Mouse (Mus musculus) induced T-regulatory cell, adult 2 months (primary cell): ENCODE results near the gene Mcl1.
"Not testable (repeated sequence)": the region's sequence is repeated elsewhere in the genome, so short reads cannot be mapped to it uniquely, and the experiment has no call there.

ENCODE experiments used
- DNase-seq: peaks from one replicate; pipeline ENCODE4 v3.0.0-alpha.2; 2012; ENCODE audit warnings: low read depth

Mcl1 gene

DNA sequence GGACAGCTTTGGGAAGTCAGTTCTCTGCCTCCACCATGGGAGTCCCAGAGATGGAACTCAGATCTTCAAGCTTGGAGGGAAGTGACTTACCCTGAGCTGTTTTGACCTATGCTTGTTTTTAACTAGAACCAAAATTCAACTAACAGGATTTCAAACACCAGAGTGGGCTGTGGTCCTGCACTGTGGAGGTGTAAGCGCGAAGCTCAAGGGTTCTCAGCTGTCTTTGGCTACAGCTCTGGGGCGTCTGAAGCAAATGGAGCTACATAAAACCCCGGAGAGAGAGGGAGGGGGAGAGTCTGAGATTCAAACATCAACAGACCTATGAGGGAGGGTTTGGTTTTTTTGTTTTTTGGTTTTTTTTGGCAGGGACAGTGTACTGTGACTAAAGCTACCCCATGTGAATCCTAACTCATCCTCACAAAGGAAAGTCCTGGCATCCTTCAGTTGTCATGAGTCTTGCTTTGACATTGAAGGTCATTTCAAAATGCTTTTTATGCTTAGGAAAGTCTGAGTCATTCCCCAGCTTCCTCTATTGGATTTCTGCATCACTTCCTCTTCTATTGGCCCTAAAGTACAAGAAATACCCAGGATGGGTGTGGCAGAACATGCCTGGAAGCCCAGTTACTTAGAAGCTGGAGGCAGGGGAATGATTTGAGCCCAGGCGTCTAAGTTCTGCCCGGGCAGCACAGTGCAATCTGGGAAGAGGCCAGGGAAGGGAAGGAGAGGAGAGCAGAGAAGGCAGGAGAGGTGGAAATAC is 8.1 kb upstream of the Mcl1 start:
- DNase-seq = peak; percentile 75

DNA sequence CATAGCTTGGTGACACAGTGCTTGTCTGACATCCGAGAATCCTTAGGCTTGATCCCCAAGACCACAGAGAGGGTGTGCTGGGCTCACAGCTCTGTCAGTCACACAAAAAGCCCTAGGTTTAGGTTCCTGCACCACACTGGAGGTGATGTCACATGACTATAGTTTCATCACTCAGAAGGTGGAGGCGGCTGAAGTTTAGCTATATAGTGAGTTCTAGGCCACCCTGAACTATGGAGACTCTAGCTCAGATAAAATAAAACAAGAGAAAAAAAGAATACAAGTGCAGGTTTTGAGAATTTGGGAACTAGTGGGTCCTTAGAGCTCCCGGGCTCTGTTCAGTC is 7.6 kb upstream of the Mcl1 start:
- no peak for DNase-seq

DNA sequence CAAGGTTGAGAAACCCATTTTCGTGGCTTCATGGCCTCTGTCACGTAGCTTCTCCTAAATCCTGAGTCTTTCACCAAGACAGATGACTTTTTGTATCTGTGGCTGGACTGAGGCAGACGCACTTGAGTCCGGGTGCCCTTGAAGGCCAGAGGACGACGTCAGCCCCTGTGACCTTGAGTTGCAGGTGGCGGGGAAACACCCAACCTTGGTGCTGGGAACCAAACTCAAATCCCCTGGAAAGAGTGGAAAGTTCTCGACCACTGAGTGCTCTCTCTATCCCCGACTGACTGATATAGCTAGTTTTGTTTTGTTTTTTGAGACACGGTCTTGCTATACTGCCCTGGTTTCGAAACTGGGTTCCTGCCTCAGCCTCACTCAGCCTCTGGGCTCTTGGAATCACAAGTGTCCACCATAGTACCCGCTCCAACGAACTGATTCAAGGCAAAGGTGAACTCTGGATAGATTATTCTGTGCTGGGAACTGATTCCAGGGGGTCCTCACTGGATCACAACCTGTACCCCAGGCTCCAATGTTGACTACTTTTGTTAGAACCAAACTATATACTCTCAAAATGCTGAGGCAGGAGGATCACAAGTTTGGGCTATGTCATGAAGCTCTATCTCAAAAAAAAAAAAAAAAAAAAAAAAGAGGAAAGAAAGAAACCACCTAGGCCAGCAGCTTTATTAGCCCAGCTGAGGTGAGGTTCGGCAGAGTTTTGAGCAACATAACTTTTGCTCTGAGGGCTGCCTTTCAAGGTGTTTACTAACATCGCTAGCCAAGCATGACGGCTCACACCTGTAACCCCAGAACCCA is 7.0 kb upstream of the Mcl1 start:
- peak; percentile 55 for DNase-seq

- DNase-seq = peak; percentile 70
Observed at GRCm38 (mm10) chr3:95652204-95652811, 6.3 kb upstream of the Mcl1 start.

GRCm38 (mm10) chr3:95652871-95653270 is 5.7 kb upstream of the Mcl1 start:
- no peak for DNase-seq

DNA sequence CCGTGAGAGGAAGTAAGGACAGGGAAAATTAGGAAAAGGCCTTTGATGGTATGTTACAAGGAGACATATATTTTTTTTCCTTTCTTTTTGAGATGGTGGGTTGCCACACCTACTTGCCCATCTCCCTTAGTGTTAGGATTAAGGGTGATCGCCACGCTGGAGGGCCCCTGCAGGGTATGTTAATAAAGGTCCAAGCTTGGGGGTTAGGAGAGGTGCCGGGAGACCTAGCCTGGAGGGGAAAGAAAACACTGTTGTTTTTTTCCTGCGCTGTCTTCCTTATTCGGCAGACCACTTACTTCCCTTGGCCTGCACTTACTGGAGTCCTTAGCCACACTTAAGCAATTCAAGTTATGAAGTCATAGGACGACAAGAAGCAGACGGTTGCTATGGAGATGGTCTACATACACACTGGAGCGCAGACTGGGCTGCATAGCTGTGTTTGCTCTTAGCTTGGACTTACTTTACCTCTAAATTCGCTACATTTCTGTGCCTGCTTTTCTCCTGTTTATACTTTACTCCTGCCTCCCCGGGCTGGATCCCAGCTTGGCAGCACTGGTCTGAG is 5.0 kb upstream of the Mcl1 start:
- no peak for DNase-seq

- not testable (repeated sequence) for DNase-seq
Observed at GRCm38 (mm10) chr3:95654371-95654770, 4.2 kb upstream of the Mcl1 start.

DNA sequence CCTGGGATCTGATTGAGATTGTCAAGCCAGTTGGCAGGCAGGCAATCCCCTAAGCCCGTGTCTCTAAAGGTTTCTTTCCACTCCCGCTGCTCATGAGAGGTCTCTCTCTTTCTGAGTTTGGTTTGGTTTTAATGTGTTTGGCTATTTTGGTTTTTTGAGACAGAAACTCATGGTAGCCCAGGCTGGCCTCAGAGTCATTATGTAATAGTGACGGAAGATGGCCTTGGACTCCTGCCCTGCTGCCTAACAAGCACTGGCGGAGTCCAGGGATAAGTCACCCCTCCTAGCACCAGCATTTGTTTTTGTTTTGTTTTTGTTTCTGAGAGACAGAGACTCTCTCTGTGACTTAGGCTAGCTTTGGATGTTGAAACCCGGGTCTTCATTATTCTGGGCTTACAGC is 3.2 kb upstream of the Mcl1 start:
- no peak for DNase-seq

DNA sequence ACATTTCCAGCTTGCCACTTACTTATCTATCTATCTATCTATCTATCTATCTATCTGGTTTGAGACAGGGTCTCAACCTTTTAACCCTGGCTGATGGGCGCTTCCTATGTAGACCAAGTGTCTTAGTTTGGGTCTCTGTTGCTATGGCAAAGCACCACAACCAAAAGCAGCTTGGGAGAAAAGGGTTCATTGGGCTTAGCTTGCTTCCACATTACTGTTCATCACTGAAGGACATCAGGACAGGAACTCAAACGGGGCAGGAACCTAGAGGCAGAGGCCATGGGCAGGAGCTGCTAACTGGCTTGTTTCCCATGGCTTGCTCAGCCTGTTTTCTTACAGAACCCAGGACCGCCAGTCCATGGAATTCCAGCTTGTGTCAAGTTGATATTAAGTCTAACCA is 1.5 kb upstream of the Mcl1 start:
- no peak for DNase-seq

DNA sequence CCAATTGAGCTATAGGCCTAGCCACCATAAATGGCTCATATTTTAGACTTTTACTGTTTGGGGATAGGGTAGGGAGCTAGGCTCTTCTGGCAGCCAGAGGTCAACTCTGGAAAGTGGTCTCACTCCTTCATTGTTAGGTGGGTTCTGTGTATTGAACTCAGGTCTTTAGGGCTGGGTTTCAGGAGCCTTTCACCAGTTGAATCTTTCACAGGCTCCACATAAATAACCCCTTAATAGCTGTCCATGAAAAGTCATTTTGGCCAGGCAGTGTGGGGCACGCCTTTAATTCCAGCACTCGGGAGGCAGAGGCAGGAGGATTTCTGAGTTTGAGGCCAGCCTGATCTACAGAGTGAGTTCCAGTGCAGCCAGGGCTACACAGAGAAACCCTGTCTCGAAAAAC is 877 bp upstream of the Mcl1 start:
- no peak for DNase-seq

GRCm38 (mm10) chr3:95658868-95659712 is 502 bp downstream of the Mcl1 start:
- peak; percentile 89 for DNase-seq

- no peak for DNase-seq
Observed at GRCm38 (mm10) chr3:95659948-95660347, 1.4 kb downstream of the Mcl1 start.

DNA sequence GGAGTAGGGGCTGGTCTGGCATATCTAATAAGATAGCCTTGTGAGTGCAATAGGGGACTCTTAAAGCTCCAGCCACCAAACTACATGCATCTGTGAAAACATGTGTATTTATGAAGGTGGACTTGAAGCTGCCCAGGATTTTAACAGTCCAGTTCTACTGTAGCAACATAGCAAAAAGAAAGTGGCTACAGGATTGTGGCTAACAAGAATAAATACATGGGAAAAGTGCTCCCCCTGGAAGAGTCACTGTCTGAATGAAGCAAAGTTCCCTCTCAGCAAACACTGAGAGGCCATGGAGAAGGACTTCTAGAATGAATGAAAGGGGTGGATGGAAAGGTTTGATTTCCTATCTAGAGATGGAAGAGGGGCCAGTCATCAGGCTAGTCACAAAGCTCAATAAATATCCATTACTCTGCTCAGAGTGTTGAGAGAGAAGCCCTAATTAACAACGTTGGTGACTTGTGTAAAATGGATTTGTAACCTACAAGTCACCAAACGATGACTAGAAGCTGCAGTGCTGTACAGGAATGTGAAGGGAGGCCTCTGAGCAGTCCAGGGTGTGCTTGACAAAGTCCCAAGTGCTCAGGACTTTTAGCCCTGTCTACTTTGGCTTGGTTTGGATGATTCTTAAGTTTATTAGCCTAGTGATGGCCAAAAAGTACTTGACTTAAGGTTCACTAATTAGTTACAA is 2.3 kb downstream of the Mcl1 start:
- peak; percentile 51 for DNase-seq

GRCm38 (mm10) chr3:95661945-95662715 is 3.5 kb downstream of the Mcl1 start:
- DNase-seq = peak; percentile 59

GRCm38 (mm10) chr3:95662724-95663449 is 4.3 kb downstream of the Mcl1 start:
- DNase-seq = peak; percentile 55

- peak; percentile 40 for DNase-seq
Observed at GRCm38 (mm10) chr3:95663486-95663885, 4.9 kb downstream of the Mcl1 start.

DNA sequence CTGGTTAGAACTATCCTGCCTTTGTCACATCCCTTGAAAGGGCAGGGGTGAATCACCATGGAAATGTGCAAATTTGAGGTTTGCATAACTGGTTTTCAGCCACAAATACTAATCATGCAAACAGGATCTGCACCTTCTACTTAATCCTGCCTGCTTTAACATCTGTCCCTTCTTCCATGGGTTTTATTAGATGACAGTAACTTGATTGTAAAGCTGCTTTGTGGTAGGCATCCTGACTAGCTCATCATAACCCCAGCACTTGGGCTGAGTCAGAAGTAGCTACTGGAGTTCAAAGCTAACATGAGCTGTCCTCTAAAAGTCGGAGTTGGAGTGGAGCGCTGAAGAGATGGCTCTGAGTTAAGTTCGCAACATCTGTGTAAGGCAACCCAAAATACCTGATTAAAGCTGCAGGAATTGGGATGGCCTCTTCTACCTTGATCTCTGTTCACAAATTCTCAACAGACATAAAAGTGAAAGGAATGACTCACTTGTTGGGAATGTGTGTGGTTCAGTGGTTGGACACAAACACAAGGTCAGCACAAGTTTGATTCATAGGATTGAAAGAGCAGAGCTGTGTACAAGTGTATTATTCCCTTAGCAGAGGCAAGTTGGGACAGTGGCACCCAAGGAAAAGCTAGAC is 5.5 kb downstream of the Mcl1 start:
- DNase-seq = peak; percentile 72

DNA sequence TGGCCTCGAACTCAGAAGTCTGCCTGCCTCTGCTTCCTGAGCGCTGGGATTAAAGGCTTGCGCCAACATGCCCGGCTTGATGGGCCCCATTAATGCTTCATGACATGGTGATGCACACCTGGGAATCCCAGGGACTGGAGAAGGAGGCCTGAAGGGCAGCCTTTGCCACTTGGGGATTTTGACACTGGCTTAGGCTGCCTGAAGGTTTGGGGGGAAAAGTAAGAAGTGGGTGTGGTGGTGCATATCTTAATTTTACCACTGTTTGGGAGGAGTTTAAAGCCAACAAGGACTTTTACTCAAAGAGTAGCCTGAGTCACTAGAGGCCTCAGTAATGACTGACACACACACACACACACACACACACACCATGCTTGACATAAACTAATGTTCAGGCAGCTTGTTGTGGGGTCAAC is 6.4 kb downstream of the Mcl1 start:
- peak; percentile 58 for DNase-seq
